Mouse (Mus musculus) frontal cortex, adult 2 months (tissue): Measurements from ENCODE around the gene Defa35. TPM values are rescaled to one million over a fixed set of nuclear protein-coding genes. Genes with fewer than 3 reads are reported as not detected.
"Not testable (repeated sequence)": the region's sequence is repeated elsewhere in the genome, so short reads cannot be mapped to it uniquely, and the experiment has no call there.

ENCODE experiments used
- DNase-seq, 2 experiments: peaks; one replicate each; pipeline ENCODE4 v3.0.0; 2022; ENCODE audit warnings: low spot score in 1 of 2; ENCODE audit errors: extremely low spot score in 1 of 2
- polyA plus RNA-seq: library from polyadenylated mRNA; depleted of rRNA; stranded (reverse); fragments of >200 nt; gene quantifications from 2 replicates; pipeline ENCODE4 v1.2.3, GENCODE M21; 2012; rRNA removed

Defa35 gene
- not detected in 2 replicates for polyA plus RNA-seq

- not testable (repeated sequence) for DNase-seq
Observed at GRCm38 (mm10) chr8:21064738-21065137, at the start of gene Defa35. TSS of gene Defa35 (plus strand) at chr8:21065038.

GRCm38 (mm10) chr8:21025245-21025644 is 39.6 kb upstream of the Defa35 start, which contains the start of gene Defa21:
TSS of gene Defa21 (plus strand) at chr8:21025545.
- not testable (repeated sequence) for DNase-seq

GRCm38 (mm10) chr8:21054747-21055146 is 10.1 kb upstream of the Defa35 start, which contains the start of gene Defa23:
TSS of gene Defa23 (plus strand) at chr8:21055047.
- DNase-seq, result not testable (repeated sequence)

- DNase-seq, result not testable (repeated sequence)
Observed at GRCm38 (mm10) chr8:21084142-21084541, 19.3 kb downstream of the Defa35 start, which contains the start of gene Defa25. TSS of gene Defa25 (plus strand) at chr8:21084442.

GRCm38 (mm10) chr8:21093106-21093505 is 28.3 kb downstream of the Defa35 start:
- peak in 1 of 2 experiments; percentile 0 for DNase-seq

GRCm38 (mm10) chr8:21095950-21096349 is 31.1 kb downstream of the Defa35 start, which contains the start of gene Gm14851:
TSS of gene Gm14851 (minus strand) at chr8:21096050.
- DNase-seq, result not testable (repeated sequence)

Other genes starting within 250 kb of the Defa35 start
- gene Defb33, start 172.4 kb upstream of the Defa35 start, polyA plus RNA-seq, result not detected in 2 replicates
- gene Gm15056, start 162.4 kb upstream of the Defa35 start, polyA plus RNA-seq, result not detected in 2 replicates
- gene Gm6040, start 143.0 kb upstream of the Defa35 start, polyA plus RNA-seq, result not detected in 2 replicates
- not detected in 2 replicates for gene AY761185, start 120.3 kb upstream of the Defa35 start, polyA plus RNA-seq
- not detected in 2 replicates for gene Defa21, start 39.5 kb upstream of the Defa35 start, polyA plus RNA-seq
- not detected in 2 replicates for gene Defa23, start 10.0 kb upstream of the Defa35 start, polyA plus RNA-seq
- not detected in 2 replicates for gene Defa25, start 19.4 kb downstream of the Defa35 start, polyA plus RNA-seq
- not detected in 2 replicates for gene Gm14851, start 31.0 kb downstream of the Defa35 start, polyA plus RNA-seq
- not detected in 2 replicates for gene Defa30, start 69.6 kb downstream of the Defa35 start, polyA plus RNA-seq
- not detected in 2 replicates for gene Defa22, start 97.2 kb downstream of the Defa35 start, polyA plus RNA-seq
- gene Defa31, start 126.6 kb downstream of the Defa35 start, polyA plus RNA-seq, result not detected in 2 replicates
- not detected in 2 replicates for gene Gm15293, start 136.5 kb downstream of the Defa35 start, polyA plus RNA-seq
- gene Gm15292, start 184.7 kb downstream of the Defa35 start, polyA plus RNA-seq, result not detected in 2 replicates